Mouse (Mus musculus) brain, adult 2 months (tissue): Measurements from ENCODE around the gene Prkar2b.

Experiments
- DNase-seq: peaks from one replicate; pipeline ENCODE4 v3.0.0; 2011; ENCODE audit warnings: low read depth, low spot score

Prkar2b gene

GRCm38 (mm10) chr12:32060247-32061089, 628 bp downstream of the Prkar2b start:
- peak; percentile 61 for DNase-seq

GRCm38 (mm10) chr12:32059707-32060106, 1.4 kb downstream of the Prkar2b start:
- peak; percentile 52 for DNase-seq

GRCm38 (mm10) chr12:32059135-32059534, 2.0 kb downstream of the Prkar2b start:
- DNase-seq, result no peak

- DNase-seq, result no peak
Measured at GRCm38 (mm10) chr12:32057461-32058199, 3.5 kb downstream of the Prkar2b start.

GRCm38 (mm10) chr12:32055797-32056196, 5.3 kb downstream of the Prkar2b start:
- no peak for DNase-seq

- DNase-seq, result no peak
Measured at GRCm38 (mm10) chr12:32054476-32055166, 6.5 kb downstream of the Prkar2b start.

GRCm38 (mm10) chr12:32053637-32054366, 7.3 kb downstream of the Prkar2b start:
- no peak for DNase-seq

GRCm38 (mm10) chr12:32052882-32053281, 8.2 kb downstream of the Prkar2b start:
- DNase-seq, result no peak

DNA sequence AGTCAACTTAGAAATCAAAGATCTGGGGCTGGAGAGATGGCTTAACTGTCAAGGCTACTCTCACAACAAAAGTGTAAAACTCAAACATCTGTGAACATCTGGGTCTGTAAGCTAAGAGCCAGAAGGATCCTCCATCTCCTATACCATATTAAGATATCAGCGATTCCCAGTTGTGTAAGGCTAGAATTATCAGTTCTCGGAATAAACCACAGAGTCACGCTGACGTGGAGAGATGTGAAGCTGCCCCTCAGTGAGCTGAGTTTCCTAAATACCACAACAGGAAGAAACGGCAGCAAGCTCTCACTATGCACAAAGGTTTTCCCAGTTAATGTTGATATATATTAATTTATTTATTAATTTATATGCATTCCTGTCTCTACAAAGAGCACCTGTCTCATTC, 10.9 kb downstream of the Prkar2b start:
- no peak for DNase-seq

DNA sequence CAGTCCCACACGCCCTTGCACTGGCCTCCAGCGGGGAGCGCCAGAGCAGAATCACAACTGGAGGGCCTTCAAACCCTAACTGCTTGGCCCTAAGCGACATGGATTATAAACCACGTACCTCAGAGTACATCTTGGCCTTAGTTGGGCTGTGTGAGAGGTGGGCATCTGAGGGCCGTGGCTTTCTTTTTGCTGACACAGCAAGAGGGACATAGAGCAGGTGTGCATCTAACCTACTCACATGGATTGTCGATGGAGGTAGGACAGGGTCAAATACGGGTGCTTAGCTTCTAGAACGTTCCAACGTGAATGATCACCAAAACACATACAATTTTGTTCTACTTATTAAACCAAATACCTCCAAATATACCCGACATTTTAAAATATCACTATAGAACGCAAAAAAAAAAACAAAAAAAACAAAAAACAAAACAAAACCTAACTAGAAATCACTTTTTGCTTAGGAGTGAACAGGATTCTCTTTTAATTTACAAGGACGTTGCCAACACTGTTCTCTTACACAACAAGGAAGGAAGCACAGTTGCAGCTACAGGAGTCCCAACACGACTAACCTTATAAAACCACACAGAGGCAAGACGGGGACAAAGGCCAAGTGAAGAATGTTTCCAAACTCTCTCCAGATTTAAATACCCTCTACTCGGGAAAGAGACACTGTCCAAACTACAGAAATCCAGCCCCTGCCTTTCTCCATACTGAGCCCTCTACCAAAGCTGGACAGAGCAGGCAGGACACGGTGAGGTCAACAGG, 15.3 kb downstream of the Prkar2b start:
- DNase-seq, result no peak

GRCm38 (mm10) chr12:32044487-32045134, 16.5 kb downstream of the Prkar2b start:
- DNase-seq, result no peak

- DNase-seq, result no peak
Measured at GRCm38 (mm10) chr12:32033536-32033935, 27.6 kb downstream of the Prkar2b start.

- no peak for DNase-seq
Measured at GRCm38 (mm10) chr12:32032917-32033316, 28.2 kb downstream of the Prkar2b start.

- no peak for DNase-seq
Measured at GRCm38 (mm10) chr12:32018376-32018750, 42.7 kb downstream of the Prkar2b start.

DNA sequence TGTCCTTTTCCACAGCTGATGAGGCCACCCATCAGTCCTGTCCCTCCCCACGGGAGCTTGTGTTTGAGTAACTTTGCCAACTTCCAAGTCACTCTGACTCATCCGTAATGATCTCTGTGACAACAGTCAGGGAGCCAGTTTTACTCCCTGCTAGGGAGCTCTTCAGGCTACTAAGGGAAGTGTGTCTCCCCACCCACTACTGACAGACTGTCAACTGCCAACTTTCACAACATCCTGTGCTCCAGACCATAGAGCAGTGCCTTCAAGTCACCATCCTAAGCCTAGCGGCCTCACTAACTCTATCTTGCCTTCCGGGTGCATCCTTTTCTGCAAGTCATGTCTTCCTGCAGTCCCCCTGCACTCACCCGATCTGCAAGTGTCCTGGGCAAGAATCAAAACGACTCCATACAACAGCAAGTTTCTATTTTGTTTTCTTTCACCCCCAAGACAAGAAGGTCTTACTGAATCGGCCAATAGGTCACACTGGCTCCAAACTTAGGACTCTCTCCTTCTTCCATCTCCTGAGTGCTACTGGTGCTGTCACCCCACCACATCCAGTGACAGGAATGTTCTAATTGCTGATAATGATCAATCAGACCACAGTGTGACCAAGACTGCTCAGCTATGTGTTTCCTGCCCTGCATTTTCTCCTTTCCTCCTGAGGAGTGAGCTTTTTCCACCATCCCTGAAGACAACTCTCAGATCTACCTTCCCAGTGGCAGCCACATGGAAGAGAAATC, 43.3 kb downstream of the Prkar2b start:
- DNase-seq, result peak; percentile 67

- no peak for DNase-seq
Measured at GRCm38 (mm10) chr12:32016472-32016871, 44.6 kb downstream of the Prkar2b start.

DNA sequence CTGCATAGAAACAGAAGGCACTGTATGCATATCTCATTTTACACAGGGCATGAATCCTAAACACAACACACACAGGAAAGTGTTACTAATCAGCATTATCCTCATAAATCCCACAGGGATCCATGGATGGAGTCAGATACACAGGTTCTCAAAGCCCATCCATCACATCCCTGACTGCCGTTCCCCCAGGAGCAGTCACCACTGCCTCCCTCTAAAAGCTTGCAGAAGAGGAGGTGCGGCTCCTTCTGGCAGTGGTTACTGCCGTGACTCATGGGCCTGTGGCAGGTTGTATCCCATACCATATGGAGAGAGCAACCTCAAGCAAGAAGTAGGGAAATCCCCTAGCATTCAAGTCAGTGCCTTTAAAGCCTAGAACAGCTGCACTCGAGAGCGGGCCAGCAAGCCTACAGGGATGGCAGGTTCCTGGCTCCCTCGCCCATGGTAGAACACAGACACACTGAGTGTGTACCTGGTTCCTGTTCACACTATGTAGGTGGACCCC, 45.8 kb downstream of the Prkar2b start:
- DNase-seq, result peak; percentile 85

DNA sequence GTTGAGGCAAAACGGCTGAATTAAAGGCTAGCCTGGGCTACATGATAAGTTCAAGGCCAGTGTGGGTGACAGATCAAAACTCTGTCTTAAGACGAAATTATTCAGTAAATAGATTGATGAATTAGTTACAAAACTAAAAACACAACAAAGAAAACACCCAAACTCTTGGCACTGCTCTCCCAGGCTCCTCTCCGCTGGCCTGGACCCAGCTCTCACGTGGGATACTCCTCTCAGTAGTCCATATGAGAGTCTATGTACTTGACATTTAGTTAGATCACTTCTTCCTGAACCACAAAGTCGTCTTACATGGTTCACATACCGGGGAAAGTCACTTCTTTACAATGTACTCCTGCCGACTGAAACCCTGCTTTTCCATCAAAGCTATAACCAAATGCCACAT, 46.3 kb downstream of the Prkar2b start:
- no peak for DNase-seq

DNA sequence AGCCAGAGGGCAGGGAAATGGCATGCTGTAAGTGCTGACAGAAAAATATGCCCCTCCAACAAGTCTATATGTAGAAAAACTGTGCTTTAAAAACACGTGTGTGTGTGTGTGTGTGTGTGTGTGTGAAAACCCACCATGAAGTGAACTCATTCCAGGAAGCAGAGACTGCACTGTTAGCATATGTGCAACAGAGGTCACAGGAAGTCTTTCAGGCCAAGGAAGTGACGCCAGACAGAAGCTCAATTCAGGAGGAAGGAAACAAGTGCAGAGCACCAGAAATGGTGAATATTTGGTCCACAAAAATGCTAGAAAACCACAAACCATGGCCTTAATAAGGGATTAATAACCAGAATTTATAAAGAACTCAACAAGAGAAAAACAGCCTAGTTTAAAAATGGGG, 48.9 kb downstream of the Prkar2b start:
- no peak for DNase-seq
